Mouse (Mus musculus) hindbrain, postnatal 0 days (tissue): ENCODE data around the gene Cyp4x1. TPM values are rescaled to one million over a fixed set of nuclear protein-coding genes. Genes with fewer than 3 reads are reported as not detected.
A peak's percentile ranks its signal among the peaks of the same experiment; 100 is the strongest.

Source experiments
- ATAC-seq: fragments of 200-750 bp; cut with Nextera tagmentation; 2 replicates; pipeline ENCODE4 v1.8.0; 2017; ENCODE audit warnings: mild to moderate bottlenecking, moderate TSS enrichment, moderate library complexity
- DNase-seq: peaks from one replicate; pipeline ENCODE4 v3.0.0-alpha.2; 2015; ENCODE audit warnings: low spot score
- H3K27ac ChIP-seq: fragments of 300-500 bp; sonication (generic); 2 replicates; pipeline ENCODE4 v1.5.1; 2014; ENCODE audit warnings: mild to moderate bottlenecking
- H3K27me3 ChIP-seq: fragments of 300-500 bp; sonication (generic); 2 replicates; pipeline ENCODE4 v1.6.1; 2014; ENCODE audit warnings: low read length, mixed read lengths; ENCODE audit not compliant: insufficient read depth
- H3K36me3 ChIP-seq: fragments of 300-500 bp; sonication (generic); 2 replicates; pipeline ENCODE4 v1.6.1; 2014; ENCODE audit warnings: low read length, mixed read lengths; ENCODE audit not compliant: insufficient read depth
- H3K4me1 ChIP-seq: fragments of 300-500 bp; sonication (generic); 2 replicates; pipeline ENCODE4 v1.6.1; 2014; ENCODE audit warnings: antibody characterized with exemption, low read length, mixed read lengths; ENCODE audit not compliant: insufficient read depth
- H3K4me2 ChIP-seq: fragments of 300-500 bp; sonication (generic); 2 replicates; pipeline ENCODE4 v1.6.1; 2014; ENCODE audit warnings: low read depth, mild to moderate bottlenecking, low read length, moderate library complexity, mixed read lengths
- H3K4me3 ChIP-seq: fragments of 300-500 bp; sonication (generic); 2 replicates; pipeline ENCODE4 v1.5.1; 2014; ENCODE audit warnings: low read length
- H3K9ac ChIP-seq: fragments of 300-500 bp; sonication (generic); replicated peaks from 2 replicates; pipeline ENCODE4 v1.6.1; 2014; ENCODE audit warnings: mild to moderate bottlenecking, low read length, moderate library complexity, mixed read lengths
- H3K9me3 ChIP-seq: fragments of 300-500 bp; sonication (generic); 2 replicates; pipeline ENCODE4 v1.6.1; 2016; ENCODE audit warnings: low read length, mixed read lengths
- CTCF ChIP-seq: IDR thresholded peaks from 2 replicates; pipeline ENCODE4 v1.5.1; 2016; ENCODE audit warnings: antibody characterized with exemption, control low read depth, low read depth
- WGBS: fragments of 180-500 bp; shearing (Covaris S2); extraction: QIAGEN DNeasy Blood & Tissue Kit; methylation state at CpG from one replicate; pipeline ENCODE4 v1.1.7; 2014; 5-methylcytosine and 5-hydroxymethylcytosine counted together
- polyA plus RNA-seq: library from polyadenylated mRNA; unstranded; fragments of >200 nt; fragmentation: Nextera tagmentation; extraction: Ambion mirVana; gene quantifications from 2 replicates; pipeline ENCODE4 v1.2.1, GENCODE M21; 2015
- total RNA-seq: library from RNA; depleted of rRNA; stranded (reverse); fragments of >200 nt; gene quantifications from 2 replicates; pipeline ENCODE4 v1.2.3, GENCODE M21; 2014

Gene Cyp4x1
- total and polyA plus RNA-seq, 2 experiments from 2014 or later: 9.4 to 20.7 TPM

DNA sequence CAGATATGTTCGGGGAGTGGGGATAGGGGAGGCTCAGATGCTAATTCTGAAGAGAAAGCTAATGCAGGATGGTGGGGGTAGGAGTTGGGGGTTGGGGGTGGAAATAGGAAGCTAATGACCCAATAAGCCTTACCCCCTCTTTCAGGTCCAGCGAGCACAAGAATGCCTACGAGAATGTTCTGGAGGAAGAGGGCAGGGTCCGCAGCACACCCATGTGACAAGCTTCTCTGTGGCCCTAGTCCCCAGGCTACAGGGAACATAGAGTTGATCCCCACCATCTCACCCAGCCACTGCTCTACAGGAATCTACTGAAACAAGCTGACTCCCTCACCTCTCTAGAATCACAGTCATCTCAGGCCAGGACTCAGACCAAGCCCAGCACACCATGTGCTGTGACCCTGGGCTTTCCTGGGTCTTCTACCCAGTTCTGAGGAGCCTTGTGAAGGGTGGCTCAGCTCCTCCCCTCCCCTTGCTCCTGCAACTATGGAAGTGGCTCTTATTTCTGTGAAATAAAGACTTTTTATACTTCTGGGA is 40.7 kb downstream of the Cyp4x1 start:
- no peaks in the 10 kb centered on the region for H3K9me3 ChIP-seq
- TF ChIP-seq CTCF: no peak
- DNase-seq: no peak
- H3K4me3 ChIP-seq: no peak overlapping the region
- ATAC-seq: no peak
- H3K36me3 ChIP-seq: no peaks in the 10 kb centered on the region
- WGBS: 75% methylated on average over 4 of the region's 4 CpGs
- H3K27ac ChIP-seq: no peak overlapping the region
- no peak overlapping the region for H3K9ac ChIP-seq
- H3K4me2 ChIP-seq: no peak overlapping the region
- peaks cover 18% of the 10 kb centered on the region for H3K27me3 ChIP-seq
- peaks cover 4% of the 10 kb centered on the region; the same call in 1 of the 2 replicates for H3K4me1 ChIP-seq

DNA sequence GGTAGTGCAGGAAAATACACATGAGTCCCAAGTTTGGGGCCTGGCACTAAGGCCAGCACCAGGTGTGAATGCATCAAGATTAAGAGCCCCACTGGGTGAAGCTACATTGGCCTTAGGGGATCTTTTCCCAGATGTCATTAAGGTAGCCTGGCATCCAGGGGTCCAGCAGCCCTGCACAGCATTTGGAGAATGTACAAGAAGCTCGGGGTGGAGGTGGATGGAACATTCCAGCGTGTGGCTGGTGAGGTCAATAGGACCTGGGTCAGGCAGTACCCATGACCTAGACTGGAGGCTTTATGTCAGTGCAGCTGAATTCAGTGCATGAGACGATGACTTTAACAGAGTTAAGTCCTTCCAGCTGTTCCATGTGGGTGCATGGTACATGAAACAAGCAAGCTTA is 42.3 kb downstream of the Cyp4x1 start:
- no peak for TF ChIP-seq CTCF
- DNase-seq (no peak), ATAC-seq (no peak)
- no peaks in the 10 kb centered on the region for H3K9me3 ChIP-seq
- H3K9ac ChIP-seq: no peak overlapping the region
- no peak overlapping the region for H3K4me2 ChIP-seq
- peaks cover 21% of the 10 kb centered on the region for H3K27me3 ChIP-seq
- H3K36me3 ChIP-seq: no peaks in the 10 kb centered on the region
- peaks cover 4% of the 10 kb centered on the region; the same call in 1 of the 2 replicates for H3K4me1 ChIP-seq
- H3K27ac ChIP-seq: no peak overlapping the region
- 83% methylated on average over 3 of the region's 3 CpGs for WGBS
- no peak overlapping the region for H3K4me3 ChIP-seq

DNA sequence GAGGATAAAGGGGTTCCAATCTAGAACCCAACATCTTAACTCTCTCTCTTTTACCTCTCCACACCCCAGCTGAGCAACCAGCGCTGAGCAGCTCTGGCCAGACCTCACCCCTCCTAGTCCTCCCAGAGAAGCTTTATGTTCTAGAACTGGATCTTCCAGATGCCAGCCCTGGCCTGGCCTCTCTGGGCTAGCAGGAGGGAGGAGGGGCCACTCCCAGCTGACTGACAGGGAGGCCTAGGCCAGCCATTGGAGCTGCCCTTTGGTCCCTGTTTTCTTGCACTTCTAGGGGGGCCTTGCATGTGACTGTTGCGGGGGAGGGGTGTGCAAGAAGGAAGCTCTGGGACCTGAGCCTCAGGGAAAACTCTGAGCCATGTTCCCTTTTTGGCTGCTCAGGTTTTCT is 43.5 kb downstream of the Cyp4x1 start:
- Histone ChIP-seq H3K27me3 (peaks cover 21% of the 10 kb centered on the region), H3K27ac (no peak overlapping the region), H3K4me3 (no peak overlapping the region), H3K4me2 (no peak overlapping the region), H3K9me3 (no peaks in the 10 kb centered on the region), H3K4me1 (no peaks in the 10 kb centered on the region), H3K36me3 (no peaks in the 10 kb centered on the region), H3K9ac (no peak overlapping the region)
- ATAC-seq (no peak), DNase-seq (no peak)
- TF ChIP-seq CTCF: no peak
- WGBS: 67% methylated on average over 2 of the region's 2 CpGs

DNA sequence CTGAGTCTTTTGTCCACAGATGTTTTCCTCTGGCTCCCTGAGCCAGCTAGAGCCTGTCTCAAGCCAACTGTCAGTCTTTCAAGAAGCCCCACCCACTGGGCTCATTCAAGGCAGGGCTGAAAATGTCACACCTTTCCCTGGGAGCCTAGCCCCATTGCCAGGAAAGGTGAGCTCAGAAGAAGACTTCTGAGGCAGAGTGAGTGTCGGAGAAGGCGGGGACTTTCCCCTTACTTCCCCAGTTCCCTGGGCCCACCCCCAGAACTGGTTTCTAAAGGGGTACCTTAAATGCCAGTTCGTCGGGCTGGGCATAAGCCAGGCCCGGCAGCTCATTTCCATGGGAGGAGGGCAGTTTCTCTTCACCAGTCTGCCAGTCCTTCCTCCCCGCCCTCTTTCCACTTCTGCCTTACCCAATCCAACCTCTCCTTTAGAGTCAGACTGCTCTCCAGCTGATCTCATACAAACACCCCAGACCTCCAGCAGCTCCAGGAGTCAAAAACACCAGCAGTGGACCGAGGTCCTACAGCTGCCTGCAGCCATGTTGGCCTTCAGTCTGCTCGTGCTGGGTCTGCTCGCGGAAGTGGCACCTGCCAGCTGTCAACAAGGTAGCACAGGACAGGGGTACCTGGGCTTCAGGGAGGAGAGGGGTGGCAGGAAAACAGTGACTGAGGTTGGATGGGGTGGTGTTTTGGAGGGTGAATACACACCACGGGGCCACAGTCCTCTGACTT is 45.3 kb downstream of the Cyp4x1 start, which contains the start of gene Pdzk1ip1:
Gene Pdzk1ip1, plus strand, starts transcription at position 98 of the 728 bp plus-strand sequence.
- Histone ChIP-seq H3K27ac (no peak within 1 kb of the TSS), H3K9ac (no peak within 1 kb of the TSS), H3K4me3 (no peak within 1 kb of the TSS), H3K27me3 (peaks cover 12% of the 10 kb centered on the region), H3K4me1 (no peaks in the 10 kb centered on the region), H3K36me3 (no peaks in the 10 kb centered on the region), H3K4me2 (peak within 1 kb of the TSS; percentile 13; the same call in 1 of the 2 replicates), H3K9me3 (no peaks in the 10 kb centered on the region)
- 23% methylated on average over 11 of the region's 11 CpGs for WGBS
- TF ChIP-seq CTCF: no peak
- DNase-seq: no peak
- no peak for ATAC-seq

DNA sequence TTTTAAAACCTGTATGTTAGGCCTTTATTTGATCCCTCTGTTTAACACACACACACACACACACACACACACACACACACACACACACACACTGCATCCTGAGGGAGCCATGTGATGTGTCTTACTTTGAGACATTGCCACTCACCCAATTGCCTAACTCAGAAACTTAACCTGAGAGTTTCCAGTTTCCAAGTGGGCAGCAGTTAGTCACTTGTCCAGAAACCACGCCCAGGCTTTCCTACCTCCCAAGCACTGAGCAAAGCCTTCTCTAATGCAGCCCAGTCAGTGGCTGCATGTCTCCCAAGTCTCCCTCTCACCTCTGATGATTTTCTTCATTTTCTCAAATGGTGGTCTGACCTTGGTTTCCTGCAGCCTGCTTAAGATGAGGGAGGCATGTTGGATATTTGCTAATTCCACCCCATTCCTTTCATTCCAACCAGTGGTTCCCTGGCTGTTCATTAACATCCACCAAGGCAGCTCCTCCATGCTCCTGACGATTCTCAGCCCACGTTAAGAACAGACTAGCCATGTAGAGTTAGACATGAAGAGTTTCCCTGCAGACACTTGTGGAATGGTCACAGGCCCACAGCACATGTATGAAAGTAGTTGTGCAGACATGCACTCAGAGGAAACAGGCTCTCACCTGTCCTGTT is 47.2 kb downstream of the Cyp4x1 start:
- Histone ChIP-seq H3K9me3 (no peaks in the 10 kb centered on the region), H3K36me3 (no peaks in the 10 kb centered on the region), H3K9ac (no peak overlapping the region), H3K27me3 (peaks cover 12% of the 10 kb centered on the region), H3K4me3 (no peak overlapping the region), H3K4me1 (no peaks in the 10 kb centered on the region), H3K4me2 (no peak overlapping the region), H3K27ac (no peak overlapping the region)
- 56% methylated on average over 3 of the region's 3 CpGs for WGBS
- DNase-seq (no peak), ATAC-seq (no peak)
- no peak for TF ChIP-seq CTCF

DNA sequence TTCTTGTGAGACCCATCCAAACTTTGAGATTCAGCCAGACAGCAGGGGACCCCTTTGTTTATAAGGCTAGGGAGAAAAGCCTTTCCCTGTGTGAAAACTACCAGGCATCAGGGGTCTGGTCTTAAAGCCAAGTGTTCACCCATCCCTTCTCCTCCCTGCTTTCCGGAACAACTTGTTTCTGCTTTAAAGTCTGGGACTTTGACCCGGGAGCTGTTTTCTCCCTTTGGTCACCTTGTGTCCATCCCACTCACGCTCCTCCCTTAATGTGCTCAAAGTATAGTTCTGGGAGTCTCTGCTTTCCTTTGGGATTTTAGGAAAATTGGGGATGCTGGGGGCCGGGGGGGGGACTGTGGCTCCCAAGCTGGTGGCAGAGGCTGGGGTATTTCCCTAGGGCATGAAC is 47.8 kb downstream of the Cyp4x1 start:
- 68% methylated on average over 4 of the region's 4 CpGs for WGBS
- H3K36me3 ChIP-seq: no peaks in the 10 kb centered on the region
- no peaks in the 10 kb centered on the region for H3K4me1 ChIP-seq
- no peak overlapping the region for H3K4me3 ChIP-seq
- no peak overlapping the region for H3K4me2 ChIP-seq
- no peak for TF ChIP-seq CTCF
- H3K9ac ChIP-seq: no peak overlapping the region
- ATAC-seq (no peak), DNase-seq (no peak)
- H3K9me3 ChIP-seq: no peaks in the 10 kb centered on the region
- peaks cover 12% of the 10 kb centered on the region for H3K27me3 ChIP-seq
- H3K27ac ChIP-seq: no peak overlapping the region
